Mouse (Mus musculus): ENCODE data around the gene Mep1a. TPM values are rescaled to one million over a fixed set of nuclear protein-coding genes. Genes with fewer than 3 reads are reported as not detected.

The Mep1a gene
- polyA plus RNA-seq, 1 experiment, result 451 TPM

DNA sequence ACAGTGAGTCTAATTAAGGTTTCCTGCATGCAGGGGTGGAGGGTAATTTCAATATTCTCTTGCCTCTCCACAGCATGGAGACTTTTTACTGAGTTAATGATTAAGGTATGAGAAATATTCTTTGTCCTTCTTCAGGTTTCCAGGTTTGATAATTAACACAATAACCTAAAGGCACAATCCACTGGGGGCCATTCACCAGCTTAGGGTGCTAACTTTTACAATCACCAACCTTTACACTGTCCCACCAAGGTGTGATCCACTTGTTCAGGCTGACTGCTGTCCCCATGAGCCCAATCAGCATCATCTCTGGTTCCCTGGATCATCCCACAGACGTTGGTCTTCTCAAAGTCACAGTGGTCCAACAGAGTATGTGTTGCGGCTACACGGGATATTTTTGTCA, 16.6 kb downstream of the Mep1a start:
- Histone ChIP-seq H3K27me3 (replicated peaks; ENCODE audit: control insufficient read depth, insufficient read depth, low read length) (no peaks in the 10 kb centered on the region), H3K4me3 (ENCODE audit: insufficient read depth, low read depth, low read length) (no peak overlapping the region), H3K36me3 (ENCODE audit: control insufficient read depth, insufficient read depth, low read length) (peaks cover 7% of the 10 kb centered on the region; the same call in 1 of the 2 replicates), H3K4me1 (ENCODE audit: control insufficient read depth, insufficient read depth, low read length) (peaks cover 11% of the 10 kb centered on the region; the same call in 1 of the 2 replicates), H3K27ac (ENCODE audit: insufficient read depth, low read depth, low read length) (peak overlapping the region; percentile 51; the same call in 1 of the 2 replicates)
- no peak for TF ChIP-seq CTCF (conservative IDR thresholded peaks at IDR 0.05; ENCODE audit: insufficient read depth, insufficient read length, low read depth, low read length)
- WGBS, result 44% methylated on average over 3 of the region's 3 CpGs
- DNase-seq, result peak; percentile 61

DNA sequence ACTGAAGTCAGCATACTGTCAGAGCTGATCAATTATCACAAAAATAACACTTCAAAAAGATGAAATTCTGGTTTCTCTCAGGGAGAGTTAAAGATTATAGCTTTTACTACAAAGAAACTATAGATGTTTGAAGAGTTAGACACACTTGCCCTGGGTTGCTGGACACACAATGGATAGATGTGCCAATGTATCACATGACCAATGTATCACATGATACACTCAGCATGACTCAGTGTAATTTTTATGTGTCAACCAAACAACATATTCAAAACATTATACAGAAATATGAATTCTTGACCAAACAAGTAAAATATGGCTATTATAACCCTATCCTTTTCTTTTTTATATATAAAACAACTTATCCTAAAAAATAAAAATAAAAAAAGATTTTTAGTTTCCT, 25.0 kb downstream of the Mep1a start:
- Histone ChIP-seq H3K36me3 (ENCODE audit: control insufficient read depth, insufficient read depth, low read length) (peaks cover 9% of the 10 kb centered on the region; the same call in 1 of the 2 replicates), H3K27ac (ENCODE audit: insufficient read depth, low read depth, low read length) (no peak overlapping the region), H3K27me3 (replicated peaks; ENCODE audit: control insufficient read depth, insufficient read depth, low read length) (no peaks in the 10 kb centered on the region), H3K4me3 (ENCODE audit: insufficient read depth, low read depth, low read length) (no peak overlapping the region), H3K4me1 (ENCODE audit: control insufficient read depth, insufficient read depth, low read length) (no peaks in the 10 kb centered on the region)
- no peak for DNase-seq
- TF ChIP-seq CTCF (conservative IDR thresholded peaks at IDR 0.05; ENCODE audit: insufficient read depth, insufficient read length, low read depth, low read length) (no peak), POLR2A (IDR thresholded peaks at IDR 0.05; ENCODE audit: low read depth, low read length) (no peak)

DNA sequence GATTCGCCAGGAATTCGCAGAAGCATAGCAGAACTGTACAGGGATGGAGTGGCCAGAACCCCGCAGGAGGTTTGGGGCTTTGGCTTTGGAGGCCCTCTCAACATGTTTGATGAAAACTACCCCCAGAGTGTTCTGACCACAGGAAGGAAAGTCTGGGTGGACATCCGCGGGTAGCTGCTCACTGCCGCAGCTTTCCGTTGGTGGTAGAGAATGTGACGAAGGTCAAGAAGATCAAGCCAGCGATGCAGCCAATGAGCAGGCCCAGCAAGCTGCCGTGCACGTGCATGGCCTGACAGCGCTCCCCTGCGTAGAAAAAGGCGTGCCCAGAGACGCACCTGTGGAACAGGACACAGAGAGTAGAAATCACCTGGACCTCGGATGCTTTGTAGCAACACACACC, 27.8 kb downstream of the Mep1a start:
- no peak for DNase-seq
- peaks cover 4% of the 10 kb centered on the region; the same call in 1 of the 2 replicates for H3K36me3 ChIP-seq (ENCODE audit: control insufficient read depth, insufficient read depth, low read length)
- TF ChIP-seq CTCF (conservative IDR thresholded peaks at IDR 0.05; ENCODE audit: insufficient read depth, insufficient read length, low read depth, low read length), result no peak
- TF ChIP-seq POLR2A (IDR thresholded peaks at IDR 0.05; ENCODE audit: low read depth, low read length), result no peak
- no peaks in the 10 kb centered on the region for H3K4me1 ChIP-seq (ENCODE audit: control insufficient read depth, insufficient read depth, low read length)
- H3K27ac ChIP-seq (ENCODE audit: insufficient read depth, low read depth, low read length), result no peak overlapping the region
- no peaks in the 10 kb centered on the region for H3K27me3 ChIP-seq (replicated peaks; ENCODE audit: control insufficient read depth, insufficient read depth, low read length)
- 75% methylated on average over 16 of the region's 16 CpGs for WGBS
- H3K4me3 ChIP-seq (ENCODE audit: insufficient read depth, low read depth, low read length), result no peak overlapping the region

DNA sequence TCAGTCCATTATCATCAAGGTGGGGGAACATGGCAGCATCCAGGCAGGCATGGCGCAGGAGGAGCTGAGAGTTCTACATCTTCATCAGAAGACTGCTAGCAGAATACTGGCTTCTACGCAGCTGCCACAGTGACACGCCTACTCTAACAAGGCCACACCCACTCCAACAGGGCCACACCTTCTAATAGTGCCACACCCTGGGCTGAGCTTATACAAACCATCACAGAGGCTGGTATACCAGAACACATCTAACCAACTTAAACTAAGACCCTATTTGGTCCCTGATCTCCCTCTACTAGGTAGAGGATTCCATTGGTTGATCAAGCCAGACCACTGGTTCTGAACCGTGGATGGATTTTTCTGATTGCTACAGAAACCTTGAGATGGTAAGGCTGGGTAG, 30.1 kb downstream of the Mep1a start:
- H3K36me3 ChIP-seq (ENCODE audit: control insufficient read depth, insufficient read depth, low read length), result no peaks in the 10 kb centered on the region; the same call in 1 of the 2 replicates
- H3K27ac ChIP-seq (ENCODE audit: insufficient read depth, low read depth, low read length), result no peak overlapping the region
- no peaks in the 10 kb centered on the region for H3K4me1 ChIP-seq (ENCODE audit: control insufficient read depth, insufficient read depth, low read length)
- no peak for TF ChIP-seq POLR2A (IDR thresholded peaks at IDR 0.05; ENCODE audit: low read depth, low read length)
- no peak for TF ChIP-seq CTCF (conservative IDR thresholded peaks at IDR 0.05; ENCODE audit: insufficient read depth, insufficient read length, low read depth, low read length)
- no peak for DNase-seq
- H3K27me3 ChIP-seq (replicated peaks; ENCODE audit: control insufficient read depth, insufficient read depth, low read length), result no peaks in the 10 kb centered on the region
- 86% methylated on average over 4 of the region's 4 CpGs for whole genome bisulfite sequencing
- no peak overlapping the region for H3K4me3 ChIP-seq (ENCODE audit: insufficient read depth, low read depth, low read length)

DNA sequence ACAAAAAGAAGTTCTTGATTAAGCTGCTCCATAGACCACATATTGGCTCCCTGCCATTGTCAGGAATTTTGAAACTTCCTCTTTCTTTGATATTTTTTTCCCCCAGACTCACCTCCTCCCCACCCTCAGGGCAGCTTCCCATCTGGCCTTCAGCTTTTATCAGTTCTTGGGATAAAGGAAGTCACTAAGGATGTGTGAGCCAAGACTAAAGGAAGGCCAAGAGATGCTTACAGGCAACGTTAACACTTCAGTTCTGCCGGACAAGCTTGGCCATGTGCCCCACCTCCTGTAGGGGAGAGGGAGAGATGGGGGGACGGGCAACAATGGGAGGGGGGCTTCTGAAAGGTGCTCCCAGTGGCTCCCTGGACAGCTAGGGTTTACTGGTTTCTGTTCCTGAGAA, 32.6 kb downstream of the Mep1a start:
- 36% methylated on average over 3 of the region's 3 CpGs for WGBS
- no peaks in the 10 kb centered on the region for H3K27me3 ChIP-seq (replicated peaks; ENCODE audit: control insufficient read depth, insufficient read depth, low read length)
- no peaks in the 10 kb centered on the region; the same call in 1 of the 2 replicates for H3K36me3 ChIP-seq (ENCODE audit: control insufficient read depth, insufficient read depth, low read length)
- TF ChIP-seq CTCF (conservative IDR thresholded peaks at IDR 0.05; ENCODE audit: insufficient read depth, insufficient read length, low read depth, low read length) (no peak), POLR2A (IDR thresholded peaks at IDR 0.05; ENCODE audit: low read depth, low read length) (no peak)
- H3K27ac ChIP-seq (ENCODE audit: insufficient read depth, low read depth, low read length), result no peak overlapping the region
- no peaks in the 10 kb centered on the region for H3K4me1 ChIP-seq (ENCODE audit: control insufficient read depth, insufficient read depth, low read length)
- H3K4me3 ChIP-seq (ENCODE audit: insufficient read depth, low read depth, low read length), result no peak overlapping the region
- DNase-seq, result peak; percentile 41

DNA sequence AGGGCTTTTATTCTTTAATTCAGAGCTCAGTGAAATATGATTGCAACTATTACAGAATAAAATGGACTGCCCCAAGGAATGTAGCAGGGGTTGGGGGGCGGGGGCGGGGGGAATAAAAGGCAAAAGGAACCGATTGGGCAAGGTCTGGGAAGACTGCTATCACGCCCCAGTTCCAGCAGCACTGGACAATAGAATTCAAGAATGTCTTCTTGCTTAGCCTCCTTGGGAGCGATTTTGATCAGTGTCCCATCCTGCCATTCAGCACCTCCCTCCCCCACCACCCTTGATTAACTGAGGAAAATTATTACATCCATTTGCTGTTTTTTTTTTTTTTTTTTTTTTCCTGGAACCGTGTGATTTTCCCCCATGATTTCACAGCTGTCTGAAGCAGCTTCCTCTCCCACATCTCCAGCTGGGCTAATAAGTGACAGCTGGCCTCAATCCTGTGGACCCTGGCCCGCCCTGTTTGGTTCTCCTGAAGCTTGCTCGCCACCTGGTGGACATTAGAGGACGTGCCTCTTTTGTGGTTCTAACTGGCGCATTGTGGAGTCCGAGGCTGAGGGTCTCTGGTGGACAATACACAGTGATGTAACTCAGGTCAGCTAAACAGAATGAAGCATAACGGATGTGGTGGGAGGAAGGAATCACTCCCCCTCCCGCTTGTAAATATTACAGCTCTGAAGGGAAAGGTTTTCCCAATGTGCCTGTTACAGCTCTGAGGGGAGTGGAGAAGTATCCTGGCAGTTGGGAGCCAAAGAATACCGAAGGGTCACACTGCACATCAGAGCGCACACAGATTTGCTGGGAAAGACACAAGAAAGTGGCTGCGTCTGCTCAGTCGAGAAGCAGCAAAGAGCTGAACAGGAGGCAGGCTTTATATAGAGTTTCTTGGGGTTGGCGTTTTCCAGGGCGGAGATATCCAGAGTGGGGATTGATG, 42.1 kb downstream of the Mep1a start:
- H3K4me3 ChIP-seq (ENCODE audit: insufficient read depth, low read depth, low read length), result no peak overlapping the region
- H3K27ac ChIP-seq (ENCODE audit: insufficient read depth, low read depth, low read length), result no peak overlapping the region
- DNase-seq, result peak; percentile 82
- 19% methylated on average over 19 of the region's 19 CpGs for WGBS
- H3K27me3 ChIP-seq (replicated peaks; ENCODE audit: control insufficient read depth, insufficient read depth, low read length), result no peaks in the 10 kb centered on the region
- peaks cover 2% of the 10 kb centered on the region; the same call in 1 of the 2 replicates for H3K4me1 ChIP-seq (ENCODE audit: control insufficient read depth, insufficient read depth, low read length)
- peak; percentile 94 for TF ChIP-seq CTCF (conservative IDR thresholded peaks at IDR 0.05; ENCODE audit: insufficient read depth, insufficient read length, low read depth, low read length)
- TF ChIP-seq POLR2A (IDR thresholded peaks at IDR 0.05; ENCODE audit: low read depth, low read length), result no peak
- H3K36me3 ChIP-seq (ENCODE audit: control insufficient read depth, insufficient read depth, low read length), result no peaks in the 10 kb centered on the region

DNA sequence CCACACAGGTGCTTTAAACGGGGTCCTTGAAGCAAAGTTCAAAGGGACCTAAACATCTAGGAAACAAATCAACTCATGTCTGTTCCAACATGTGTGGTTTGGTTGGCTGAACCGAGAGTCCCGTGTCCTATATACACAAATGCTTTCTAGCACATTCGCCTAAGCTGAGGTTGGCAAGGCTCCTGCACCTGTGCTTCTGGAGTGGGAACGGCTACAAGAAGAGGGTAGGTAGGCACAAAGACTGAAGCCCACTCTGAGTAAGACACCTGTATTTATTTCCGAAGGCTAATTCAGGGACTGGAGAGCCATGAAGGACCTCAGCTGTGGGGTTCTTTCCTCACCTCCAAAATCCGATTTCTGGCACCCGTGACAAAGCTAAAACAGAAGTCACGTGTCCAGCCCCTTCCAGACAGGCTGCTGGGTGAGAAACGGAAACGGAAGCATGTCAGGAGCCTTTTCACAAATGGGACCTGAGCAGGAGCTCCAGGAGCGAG, 42.8 kb downstream of the Mep1a start:
- peak; percentile 28 for DNase-seq
- 45% methylated on average over 12 of the region's 12 CpGs for WGBS
- Histone ChIP-seq H3K36me3 (ENCODE audit: control insufficient read depth, insufficient read depth, low read length) (no peaks in the 10 kb centered on the region), H3K27me3 (replicated peaks; ENCODE audit: control insufficient read depth, insufficient read depth, low read length) (no peaks in the 10 kb centered on the region), H3K4me1 (ENCODE audit: control insufficient read depth, insufficient read depth, low read length) (peaks cover 2% of the 10 kb centered on the region; the same call in 1 of the 2 replicates), H3K27ac (ENCODE audit: insufficient read depth, low read depth, low read length) (0 out of 2 replicates have a peak overlapping the region, but pooled peaks have one; percentile 14), H3K4me3 (ENCODE audit: insufficient read depth, low read depth, low read length) (no peak overlapping the region)
- TF ChIP-seq CTCF (conservative IDR thresholded peaks at IDR 0.05; ENCODE audit: insufficient read depth, insufficient read length, low read depth, low read length) (no peak), POLR2A (IDR thresholded peaks at IDR 0.05; ENCODE audit: low read depth, low read length) (no peak)
